Mouse (Mus musculus) retina, postnatal 1 day (tissue): ENCODE measurements at regions not wholly inside any gene's neighbourhood (a gene's known extent, or its start where the extent isn't known, plus 50 kb on each side); places are given as distances from the start of the nearest gene placed in this dataset.

Experiments used
- DNase-seq: peaks from one replicate; pipeline ENCODE4 v3.0.0-alpha.2; 2012

- DNase-seq, result no peak
Measured at GRCm38 (mm10) chr4:105282681-105283462, 125.7 kb downstream of the Plpp3 start.

- no peak for DNase-seq
Measured at GRCm38 (mm10) chr4:105285431-105286013, 128.4 kb downstream of the Plpp3 start.

DNA sequence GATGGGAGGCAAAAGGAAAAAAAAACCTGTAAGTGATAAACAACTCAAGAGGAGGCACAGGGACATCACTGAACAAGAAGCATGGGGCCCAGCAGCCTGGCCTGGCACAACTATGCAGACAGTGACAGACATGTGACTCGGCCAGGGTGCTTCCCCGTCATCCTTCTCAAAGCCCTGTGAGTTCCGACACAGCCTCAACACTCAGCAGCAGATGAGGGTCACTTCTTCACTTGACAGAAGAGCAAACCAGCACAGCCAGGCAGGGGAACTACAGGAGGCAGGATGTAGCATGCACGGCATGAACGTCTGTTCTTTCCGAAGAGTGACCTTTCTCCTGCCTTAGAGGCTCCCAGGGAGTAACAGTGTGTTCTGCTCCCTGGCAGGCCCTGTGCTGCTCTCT, 129.2 kb downstream of the Plpp3 start:
- DNase-seq, result no peak

GRCm38 (mm10) chr4:105286809-105287208, 129.7 kb downstream of the Plpp3 start:
- DNase-seq, result no peak

DNA sequence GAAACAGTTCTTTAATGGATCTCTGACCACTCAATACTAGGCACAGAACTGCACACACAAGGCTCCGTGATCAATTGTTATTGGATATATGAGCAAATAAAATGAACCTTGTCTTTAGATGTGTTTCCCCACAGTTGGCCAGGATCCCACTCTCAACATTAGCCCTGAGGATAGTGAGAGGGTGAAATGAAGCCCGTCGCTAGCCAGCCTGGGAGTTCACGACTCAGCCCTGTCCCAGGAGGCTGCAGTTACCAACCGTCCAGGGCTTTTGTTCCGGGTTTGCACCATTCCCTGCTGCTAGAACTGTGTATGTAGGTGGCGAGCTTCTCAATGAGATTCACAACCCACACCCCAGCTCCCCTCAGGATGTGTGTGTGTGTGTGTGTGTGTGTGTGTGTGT, 130.3 kb downstream of the Plpp3 start:
- no peak for DNase-seq

DNA sequence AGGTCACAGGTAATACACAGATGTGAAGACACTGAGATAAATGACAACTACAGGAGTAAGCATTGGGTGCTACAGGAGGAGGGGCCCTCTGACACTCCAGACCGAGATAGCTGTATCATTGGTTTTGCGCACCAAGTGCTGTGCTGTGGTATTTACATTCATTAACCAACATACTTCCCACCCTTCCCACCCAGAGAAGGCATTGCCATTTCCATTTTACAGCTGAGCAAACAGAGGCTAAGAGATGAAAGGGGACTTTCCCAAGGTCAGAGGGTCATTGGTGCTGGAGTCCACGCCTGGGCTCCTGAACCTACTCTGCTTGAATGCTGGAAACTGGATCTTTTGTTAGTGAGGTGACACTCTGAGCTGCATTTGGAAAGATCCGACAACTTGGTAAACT, 132.5 kb downstream of the Plpp3 start:
- DNase-seq, result no peak

DNA sequence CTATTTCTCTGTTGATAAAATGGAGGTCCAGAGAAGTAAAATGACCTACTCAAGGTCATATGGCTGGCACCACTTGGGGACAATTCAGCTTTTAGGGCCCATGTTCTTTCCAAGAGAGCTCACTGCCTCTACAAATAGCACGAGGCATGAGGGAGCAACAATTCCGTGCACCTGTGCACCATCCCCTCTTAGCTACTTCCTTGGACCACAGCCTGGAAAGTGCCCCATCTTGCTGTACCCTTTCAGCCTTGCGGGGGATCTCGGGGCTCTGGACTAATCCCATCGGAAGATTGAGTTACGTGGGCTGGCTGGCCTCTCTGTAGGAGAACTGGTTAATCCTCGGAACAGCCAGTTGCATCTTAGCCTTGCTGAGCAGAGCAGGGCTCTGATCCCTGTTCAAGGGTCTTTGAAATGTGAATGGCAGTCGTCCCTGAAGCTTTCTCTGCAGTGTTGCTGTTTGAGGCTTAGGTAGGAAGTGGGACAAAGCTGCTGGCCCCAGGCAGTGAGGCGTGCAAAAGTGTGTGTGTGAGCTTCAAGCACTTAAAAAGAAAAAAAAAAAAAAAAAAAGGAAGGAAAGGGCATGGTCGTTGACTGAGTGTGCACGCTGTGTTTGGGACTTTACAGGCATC, 133.8 kb downstream of the Plpp3 start:
- peak; percentile 38 for DNase-seq

- no peak for DNase-seq
Measured at GRCm38 (mm10) chr4:105291503-105291902, 134.4 kb downstream of the Plpp3 start.

DNA sequence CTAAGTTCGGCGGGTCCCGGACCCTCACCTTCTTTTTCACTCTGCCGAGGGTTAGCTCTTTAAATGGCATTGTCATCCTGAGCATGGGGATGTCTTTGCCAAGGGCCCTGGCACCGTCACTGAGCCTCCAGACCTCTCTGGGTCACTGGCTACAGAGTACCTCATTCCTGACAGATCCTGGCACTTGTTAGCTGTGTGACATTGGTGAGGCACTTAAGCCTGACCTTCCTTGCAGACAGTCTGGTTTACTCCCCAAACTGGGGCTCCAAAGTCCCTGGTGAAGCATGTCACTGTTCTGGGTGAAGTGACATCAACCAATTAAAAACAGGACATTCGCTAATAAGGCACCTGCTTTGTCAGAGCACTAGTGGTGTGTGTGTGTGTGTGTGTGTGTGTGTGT, 142.2 kb downstream of the Plpp3 start:
- peak; percentile 20 for DNase-seq

DNA sequence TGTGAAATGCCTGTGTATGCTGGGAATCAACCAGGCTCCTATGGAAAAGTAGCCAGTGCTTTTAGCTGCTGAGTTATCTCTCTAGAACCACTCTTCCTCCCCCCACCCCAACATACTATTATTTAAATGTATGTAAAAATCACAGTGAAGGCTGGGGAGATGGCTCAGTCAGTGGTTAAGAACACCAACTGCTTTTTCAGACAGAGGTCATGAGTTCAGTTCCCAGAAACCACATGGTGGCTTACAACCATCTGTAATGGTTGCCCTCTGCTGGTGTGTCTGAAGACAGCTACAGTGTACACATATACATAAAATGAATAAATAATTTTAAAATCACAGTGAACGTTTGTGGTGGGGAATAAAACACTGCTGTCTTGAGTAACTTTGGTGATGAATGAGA, 144.4 kb downstream of the Plpp3 start:
- no peak for DNase-seq

GRCm38 (mm10) chr4:105304166-105304565, 147.0 kb downstream of the Plpp3 start:
- no peak for DNase-seq

DNA sequence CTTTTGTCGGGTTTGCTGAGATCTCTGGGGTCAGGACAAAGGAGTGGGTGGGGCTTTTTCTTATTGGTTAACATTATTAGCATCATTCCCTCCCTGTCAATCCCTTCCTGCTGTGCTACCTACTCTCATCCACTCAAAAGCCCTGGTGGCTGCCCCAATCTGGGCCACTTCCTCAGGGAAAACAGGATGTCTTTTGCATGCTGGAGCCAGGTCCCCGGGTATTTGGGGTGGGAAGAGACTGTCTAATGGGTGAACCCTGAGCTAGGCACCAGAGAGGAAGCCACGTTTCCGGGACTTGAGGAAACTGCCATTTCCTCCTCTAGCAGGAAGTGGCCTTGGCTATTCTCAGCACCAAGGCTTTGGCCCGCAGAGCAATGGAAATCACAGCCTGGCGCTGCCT, 148.8 kb downstream of the Plpp3 start:
- DNase-seq, result no peak

- DNase-seq, result no peak
Measured at GRCm38 (mm10) chr4:105307356-105307755, 150.2 kb downstream of the Plpp3 start.

GRCm38 (mm10) chr4:105307905-105308304, 150.8 kb downstream of the Plpp3 start:
- DNase-seq, result no peak

GRCm38 (mm10) chr4:105308971-105309488, 151.9 kb downstream of the Plpp3 start:
- no peak for DNase-seq

DNA sequence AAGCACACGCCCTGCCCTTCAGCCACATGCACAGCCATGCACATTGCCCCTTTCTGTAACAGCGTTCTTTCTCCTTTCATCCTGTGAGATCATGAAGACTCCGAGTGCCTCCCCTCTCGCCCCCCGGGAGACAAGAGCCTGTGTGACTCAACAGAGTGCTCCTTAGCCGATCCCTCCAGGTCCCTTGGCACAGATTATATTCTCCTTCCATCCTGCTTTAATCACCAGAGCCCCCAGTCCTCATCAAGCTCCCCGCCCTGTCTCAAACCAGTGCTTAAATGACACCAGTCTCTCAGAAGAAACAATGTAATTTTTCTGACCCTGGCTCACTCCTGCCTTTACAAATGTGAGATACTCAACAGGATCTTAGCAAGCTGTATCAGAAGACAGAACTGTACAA, 155.5 kb downstream of the Plpp3 start:
- DNase-seq, result no peak

- DNase-seq, result no peak
Measured at GRCm38 (mm10) chr4:105313151-105313818, 156.1 kb downstream of the Plpp3 start.

DNA sequence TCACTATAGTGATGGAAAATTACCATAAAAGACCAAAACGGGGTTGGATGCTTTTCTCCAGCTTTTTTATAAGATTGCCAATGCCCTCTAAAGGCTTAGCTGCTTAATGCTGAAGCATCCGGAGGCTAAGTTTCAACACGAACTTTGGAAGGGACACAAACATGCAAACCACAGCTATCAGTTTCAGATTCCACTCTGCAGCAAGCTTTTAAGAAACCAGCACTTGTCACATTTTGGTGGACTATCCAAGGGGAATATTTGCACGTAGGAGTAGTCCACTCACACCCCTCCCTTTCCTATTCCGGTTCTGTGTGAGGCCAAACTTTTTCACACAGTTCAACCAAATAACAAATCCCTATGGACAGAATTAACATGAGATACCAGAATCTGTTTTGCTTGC, 157.9 kb downstream of the Plpp3 start:
- DNase-seq, result no peak

DNA sequence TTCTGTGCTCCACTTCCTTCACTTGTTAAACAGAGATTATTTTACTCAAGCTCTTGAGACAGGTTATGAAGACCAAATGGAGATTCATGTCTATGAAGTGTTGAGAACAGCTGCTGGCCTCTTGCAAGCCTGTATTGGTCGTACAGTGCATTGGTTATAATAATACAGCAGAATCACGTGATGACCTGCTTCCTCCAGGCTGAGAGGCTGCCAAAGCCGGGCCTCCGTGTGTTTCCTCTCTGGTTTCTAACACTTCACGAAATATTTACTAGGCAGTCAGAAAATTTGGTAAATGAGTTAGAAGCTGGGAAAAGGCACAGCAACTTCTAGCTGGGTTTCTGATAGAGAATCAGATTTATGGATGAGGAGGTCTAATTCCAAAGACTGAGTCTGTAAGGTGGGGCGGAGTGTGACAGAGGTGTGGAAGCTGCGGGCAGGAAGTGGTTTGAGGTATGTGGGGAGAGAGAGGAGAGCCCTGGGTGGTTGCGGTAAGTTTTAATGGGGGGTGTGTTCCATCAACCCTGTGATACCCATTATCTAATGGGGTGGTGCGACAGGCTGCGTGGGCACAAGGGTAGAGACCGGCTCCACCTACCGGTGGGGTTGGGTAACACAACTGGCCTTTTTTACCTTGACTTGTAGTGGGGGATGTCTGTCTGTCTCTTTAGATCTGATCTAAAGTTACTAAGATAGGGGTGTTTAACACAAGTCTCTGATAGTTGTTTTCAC, 159.5 kb downstream of the Plpp3 start:
- no peak for DNase-seq

- no peak for DNase-seq
Measured at GRCm38 (mm10) chr4:105318421-105318820, 161.3 kb downstream of the Plpp3 start.

- DNase-seq, result no peak
Measured at GRCm38 (mm10) chr4:105323446-105323845, 166.3 kb downstream of the Plpp3 start.

- peak; percentile 76 for DNase-seq
Measured at GRCm38 (mm10) chr4:105326989-105327388, 169.8 kb downstream of the Plpp3 start.
